Mouse (Mus musculus) ES-E14 (cell line): Measurements from ENCODE around the gene Zfand2b. TPM values are rescaled to one million over a fixed set of nuclear protein-coding genes. Genes with fewer than 3 reads are reported as not detected.

Experiments used
- DNase-seq: peaks from one replicate; pipeline ENCODE4 v3.0.0-alpha.2; 2013; ENCODE audit warnings: low read depth, low spot score
- H3K27ac ChIP-seq: 2 replicates; pipeline ENCODE4 v1.5.1; 2012; ENCODE audit warnings: low read depth, mild to moderate bottlenecking, low read length, moderate library complexity, mixed read lengths; ENCODE audit not compliant: poor library complexity, insufficient read depth, severe bottlenecking
- H3K36me3 ChIP-seq: 2 replicates; pipeline ENCODE4 v1.6.1; 2012; ENCODE audit warnings: mild to moderate bottlenecking, low read length, moderate library complexity, mixed read lengths; ENCODE audit not compliant: control insufficient read depth, poor library complexity, insufficient read depth, severe bottlenecking
- H3K4me1 ChIP-seq, 2 experiments: fragments of 150-350 bp in 1 of 2; sonication (generic) in 1 of 2; 2 replicates each; pipeline ENCODE4 v1.6.1; 2012; ENCODE audit warnings: low read length in 2 of 2, mild to moderate bottlenecking in 1 of 2, mixed read lengths in 1 of 2; ENCODE audit not compliant: control insufficient read depth in 2 of 2, insufficient read depth in 2 of 2, poor library complexity in 1 of 2
- H3K4me3 ChIP-seq, 2 experiments: fragments of 150-350 bp in 1 of 2; sonication (generic) in 1 of 2; 2 replicates each; pipeline ENCODE4 v1.5.1; 2012; ENCODE audit warnings: low read length in 2 of 2, low read depth in 1 of 2, mild to moderate bottlenecking in 1 of 2, mixed read lengths in 1 of 2; ENCODE audit not compliant: insufficient read depth in 1 of 2, poor library complexity in 1 of 2, severe bottlenecking in 1 of 2
- H3K9ac ChIP-seq: 2 replicates; pipeline ENCODE4 v1.6.1; 2012; ENCODE audit warnings: low read depth, mild to moderate bottlenecking, low read length, mixed read lengths; ENCODE audit not compliant: poor library complexity, insufficient read depth, severe bottlenecking
- H3K9me3 ChIP-seq: fragments of 150-350 bp; sonication (generic); 2 replicates; pipeline ENCODE4 v1.6.1; 2012; ENCODE audit warnings: low read depth, mild to moderate bottlenecking, low read length; ENCODE audit not compliant: control insufficient read depth, insufficient read depth
- CHD2 ChIP-seq: IDR thresholded peaks from 2 replicates; pipeline ENCODE4 v1.6.1; 2014; ENCODE audit warnings: mild to moderate bottlenecking, low read depth, low read length, inconsistent platforms
- HCFC1 ChIP-seq: IDR thresholded peaks from 2 replicates; pipeline ENCODE4 v1.6.1; 2012; ENCODE audit warnings: low read length, inconsistent platforms, borderline replicate concordance; ENCODE audit not compliant: insufficient read depth
- MAFK ChIP-seq: IDR thresholded peaks from 2 replicates; pipeline ENCODE4 v1.6.1; 2014; ENCODE audit warnings: mild to moderate bottlenecking, low read depth, low read length, inconsistent platforms; ENCODE audit not compliant: insufficient read depth
- ZC3H11A ChIP-seq: IDR thresholded peaks from 2 replicates; pipeline ENCODE4 v1.6.1; 2012; ENCODE audit warnings: low read depth, mild to moderate bottlenecking, inconsistent platforms, low read length, borderline replicate concordance
- ZNF384 ChIP-seq: IDR thresholded peaks from 2 replicates; pipeline ENCODE4 v1.6.1; 2012; ENCODE audit warnings: low read depth, low read length, inconsistent platforms
- in situ Hi-C, 2 experiments: fragments of 600-800 bp; cut with MboI; formaldehyde crosslinking; loops; one replicate each; pipeline ENCODE4 v1.15.1; 2025; ENCODE audit warnings: low sequenced_read_pairs in 2 of 2, inconsistent platforms in 1 of 2; ENCODE audit not compliant: unreplicated experiment in 2 of 2
- total RNA-seq: library from RNA; depleted of rRNA; stranded (reverse); fragments of 300-350 nt; gene quantifications from 2 replicates; pipeline ENCODE4 v1.2.3, GENCODE M21; 2012; rRNA removed

The Zfand2b gene
- total RNA-seq: 15.1 and 16.0 TPM in 2 replicates

DNA sequence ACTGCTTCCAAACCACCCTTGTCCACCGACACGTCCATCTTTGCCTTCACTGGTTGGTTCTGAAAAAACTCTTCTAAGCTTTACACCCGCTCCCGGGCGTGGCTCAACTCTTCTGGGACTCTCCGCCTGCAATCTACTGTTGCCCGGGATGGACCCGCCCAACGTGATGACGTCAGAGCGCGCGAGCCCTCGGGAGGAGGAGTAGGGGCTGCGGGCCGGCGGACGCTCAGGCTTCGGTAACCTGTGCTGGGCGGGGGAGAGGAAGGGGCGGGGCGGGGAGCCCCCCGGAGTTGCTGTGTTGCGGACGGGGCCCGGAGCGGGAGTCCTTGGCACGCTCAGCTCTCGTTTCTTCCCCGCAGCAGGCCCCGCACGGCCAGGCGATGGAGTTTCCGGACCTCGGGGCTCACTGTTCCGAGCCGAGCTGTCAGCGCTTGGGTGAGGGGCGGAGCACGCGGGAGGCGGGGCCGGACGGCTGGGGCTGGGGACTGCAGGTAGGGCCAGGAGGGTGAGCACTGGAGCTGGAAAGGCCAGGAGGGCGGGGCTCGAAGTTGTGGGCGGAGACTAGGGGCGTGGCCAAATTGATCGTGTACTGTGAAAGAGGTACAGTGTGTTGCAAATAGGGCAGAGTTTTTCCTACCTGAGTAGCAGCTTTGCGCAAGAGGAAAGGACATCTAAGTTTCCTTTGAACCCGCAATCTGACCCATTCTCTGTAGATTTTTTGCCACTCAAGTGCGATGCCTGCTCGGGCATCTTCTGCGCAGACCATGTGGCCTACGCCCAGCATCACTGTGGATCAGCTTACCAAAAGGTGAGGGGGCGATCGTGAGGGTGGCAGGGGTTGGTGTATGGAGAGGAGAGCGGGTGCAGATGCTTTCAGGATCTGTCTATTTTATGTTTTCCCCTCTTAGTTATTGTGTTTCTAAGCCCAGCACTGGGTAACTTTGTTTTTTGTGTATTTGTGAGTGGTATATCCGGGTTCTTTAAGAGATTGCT lies at the start of gene Zfand2b:
Gene Zfand2b (plus strand): TSS at position 175 of the 993 bp plus-strand sequence.
- Histone ChIP-seq H3K4me1 (peaks cover 0 to 5% of the 10 kb centered on the region in 2 experiments; a peak in 1 of 4 replicates), H3K27ac (0 out of 2 replicates have a peak within 1 kb of the TSS, but pooled peaks have one; percentile 31), H3K9ac (peak within 1 kb of the TSS; percentile 75), H3K4me3 (peak within 1 kb of the TSS; percentile 91 to 96), H3K36me3 (peaks cover 13% of the 10 kb centered on the region), H3K9me3 (no peaks in the 10 kb centered on the region)
- peak; percentile 98 for DNase-seq
- in situ Hi-C loops: no loop called here
- no peak for TF ChIP-seq ZC3H11A
- peak; percentile 50; the same call in 1 of the 2 replicates for TF ChIP-seq ZNF384
- TF ChIP-seq CHD2: 0 out of 2 replicates have a peak, but pooled peaks have one; percentile 5
- TF ChIP-seq MAFK: no peak

DNA sequence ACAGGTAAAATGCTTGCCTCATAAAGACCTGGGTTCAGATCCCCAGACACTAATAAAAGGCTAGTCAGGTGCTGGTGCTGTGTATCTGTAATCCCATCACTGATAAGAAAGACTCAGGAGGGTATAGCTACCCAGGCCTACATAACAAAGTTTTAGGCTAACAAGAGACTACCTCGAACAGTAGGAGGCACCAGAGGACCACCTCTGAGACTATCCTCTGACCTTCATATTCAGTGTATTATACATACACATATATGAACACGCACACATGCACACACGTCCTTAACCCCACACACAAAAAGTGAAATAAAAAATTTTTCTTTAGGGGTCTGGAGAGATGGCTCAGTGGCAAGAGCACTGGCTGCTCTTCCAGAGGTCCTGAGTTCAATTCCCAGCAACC lies 46.2 kb upstream of the Zfand2b start:
- H3K27ac ChIP-seq: no peak overlapping the region
- H3K36me3 ChIP-seq: no peaks in the 10 kb centered on the region
- no peak for DNase-seq
- no peaks in the 10 kb centered on the region for H3K4me1 ChIP-seq
- in situ Hi-C loops: no loop called here
- H3K4me3 ChIP-seq: no peak overlapping the region
- no peak overlapping the region for H3K9ac ChIP-seq
- no peaks in the 10 kb centered on the region for H3K9me3 ChIP-seq
- TF ChIP-seq HCFC1 (no peak), ZC3H11A (no peak), CHD2 (no peak), MAFK (no peak), ZNF384 (no peak)

DNA sequence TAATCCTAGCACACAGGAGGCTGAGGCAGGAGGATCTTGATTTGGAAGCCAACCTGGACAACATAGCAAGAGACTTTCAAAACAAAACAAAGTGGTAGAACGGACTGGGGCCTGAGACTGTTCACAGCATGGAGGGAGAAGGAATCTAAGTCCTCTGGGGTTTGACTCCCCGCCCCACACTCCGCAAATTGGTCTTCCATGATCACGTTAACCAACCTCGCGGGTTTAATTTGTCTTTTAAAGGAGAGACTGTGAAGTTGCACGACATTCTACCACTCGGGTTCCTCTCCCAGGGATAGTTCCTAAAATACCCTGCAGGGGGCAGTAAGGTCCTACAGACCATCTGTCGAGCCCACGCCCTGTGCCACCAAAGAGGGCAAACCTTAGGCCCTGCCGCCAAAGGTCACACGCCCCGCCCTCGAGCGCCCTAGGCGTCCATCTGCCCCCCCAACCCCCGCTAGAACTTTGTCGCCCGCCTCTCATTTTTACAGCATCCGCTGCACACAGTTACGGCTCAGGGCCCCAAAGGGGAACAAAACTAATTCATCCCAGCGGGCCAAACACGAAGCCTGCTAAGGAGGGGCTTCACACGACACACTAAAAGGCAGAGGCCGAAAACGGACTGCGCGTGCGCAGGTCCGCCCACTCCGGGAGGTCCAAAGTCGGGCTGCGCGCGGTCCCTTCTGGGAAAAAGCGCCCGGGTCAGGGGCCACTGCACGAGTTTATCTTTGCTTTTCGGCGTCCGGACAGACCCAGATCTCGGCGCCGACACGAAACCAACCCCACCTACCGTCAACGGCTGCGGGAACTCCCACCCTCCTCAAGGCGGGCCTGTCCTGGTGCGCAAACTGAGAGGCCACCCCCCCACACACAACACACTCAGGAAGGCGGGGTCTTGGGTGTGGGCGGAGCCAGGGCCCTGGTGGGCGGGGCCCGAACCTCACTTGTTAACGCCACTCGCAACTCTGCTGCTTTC lies 43.8 kb upstream of the Zfand2b start, which contains the start of gene Nhej1:
Gene Nhej1 (minus strand): TSS at position 855 of the 976 bp plus-strand sequence.
- no peaks in the 10 kb centered on the region for H3K9me3 ChIP-seq
- peak within 1 kb of the TSS; percentile 96 for H3K9ac ChIP-seq
- H3K36me3 ChIP-seq: no peaks in the 10 kb centered on the region
- in situ Hi-C loops: no loop called here
- DNase-seq: peak; percentile 94
- H3K27ac ChIP-seq: peak within 1 kb of the TSS; percentile 96
- no peaks in the 10 kb centered on the region for H3K4me1 ChIP-seq
- H3K4me3 ChIP-seq: peak within 1 kb of the TSS; percentile 92 to 93
- TF ChIP-seq HCFC1: peak; percentile 51; the same call in 1 of the 2 replicates
- no peak for TF ChIP-seq CHD2
- 0 out of 2 replicates have a peak, but pooled peaks have one; percentile 1 for TF ChIP-seq ZC3H11A

GRCm38 (mm10) chr1:75125418-75125817 lies 43.0 kb upstream of the Zfand2b start:
- no peak for DNase-seq
- Histone ChIP-seq H3K9me3 (no peaks in the 10 kb centered on the region), H3K9ac (peak overlapping the region; percentile 22; the same call in 1 of the 2 replicates), H3K4me3 (peak overlapping the region; percentile 92 to 93; a peak in 2 of 4 replicates), H3K4me1 (no peaks in the 10 kb centered on the region), H3K27ac (no peak overlapping the region), H3K36me3 (no peaks in the 10 kb centered on the region)
- TF ChIP-seq ZNF384 (no peak), CHD2 (no peak), HCFC1 (no peak), ZC3H11A (no peak), MAFK (no peak)
- in situ Hi-C loops: no loop called here
